Mouse (Mus musculus): ENCODE data around the gene Fam49a. TPM values are rescaled to one million over a fixed set of nuclear protein-coding genes. Genes with fewer than 3 reads are reported as not detected.
A peak's percentile ranks its signal among the peaks of the same experiment; 100 is the strongest.
"Not testable (repeated sequence)": the region's sequence is repeated elsewhere in the genome, so short reads cannot be mapped to it uniquely, and the experiment has no call there.

The Fam49a gene
- polyA plus RNA-seq, 1 experiment, result 11.3 TPM

GRCm38 (mm10) chr12:12323616-12324223, 61.8 kb downstream of the Fam49a start:
- peak; percentile 38 to 81 for DNase-seq (ENCODE audit: low read depth in 1 of 2, low spot score in 2 of 2)
- Histone ChIP-seq H3K36me3 (ENCODE audit: control insufficient read depth, insufficient read depth, low read length) (peaks cover 3% of the 10 kb centered on the region; the same call in 1 of the 2 replicates), H3K4me3 (ENCODE audit: extremely low read depth, insufficient read depth, insufficient read length) (no peak overlapping the region), H3K27ac (ENCODE audit: insufficient read depth, low read length) (no peak overlapping the region), H3K27me3 (ENCODE audit: control insufficient read depth, insufficient read depth, low read length) (no peaks in the 10 kb centered on the region), H3K4me1 (ENCODE audit: control insufficient read depth, insufficient read depth, insufficient read length) (peaks cover 8% of the 10 kb centered on the region; the same call in 1 of the 2 replicates)
- WGBS, result 20% methylated on average over 18 of the region's 18 CpGs
- TF ChIP-seq CTCF (IDR thresholded peaks at IDR 0.05; ENCODE audit: extremely low read depth, insufficient read depth, insufficient read length, insufficient replicate concordance) (peak; percentile 98), POLR2A (IDR thresholded peaks at IDR 0.05; ENCODE audit: low read depth, low read length) (no peak)

DNA sequence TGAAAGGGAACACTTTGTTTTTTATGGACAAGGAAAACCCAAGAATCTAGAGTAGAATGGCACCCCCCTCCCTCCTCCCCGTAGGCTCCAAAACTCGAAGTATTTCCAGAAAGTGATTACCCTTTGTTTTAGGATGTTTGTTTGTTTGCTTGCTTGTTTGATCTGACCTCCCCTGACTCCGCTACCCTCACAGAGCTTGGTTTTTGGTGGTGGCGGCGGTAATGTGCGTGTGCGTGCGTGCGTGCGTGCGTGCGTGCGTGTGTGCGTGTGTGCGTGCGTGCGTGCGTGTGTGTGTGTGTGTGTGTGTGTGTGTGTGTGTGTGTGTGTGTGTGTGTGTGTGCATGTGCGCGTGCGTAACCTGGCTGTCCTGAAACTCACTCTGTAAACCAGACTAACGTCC, 62.3 kb downstream of the Fam49a start:
- H3K27me3 ChIP-seq (ENCODE audit: control insufficient read depth, insufficient read depth, low read length); H3K4me3 ChIP-seq (ENCODE audit: extremely low read depth, insufficient read depth, insufficient read length); H3K27ac ChIP-seq (ENCODE audit: insufficient read depth, low read length); DNase-seq (ENCODE audit: low read depth in 1 of 2, low spot score in 2 of 2); H3K36me3 ChIP-seq (ENCODE audit: control insufficient read depth, insufficient read depth, low read length); H3K4me1 ChIP-seq (ENCODE audit: control insufficient read depth, insufficient read depth, insufficient read length): not testable (repeated sequence)
- 90% methylated on average over 22 of the region's 22 CpGs for WGBS

DNA sequence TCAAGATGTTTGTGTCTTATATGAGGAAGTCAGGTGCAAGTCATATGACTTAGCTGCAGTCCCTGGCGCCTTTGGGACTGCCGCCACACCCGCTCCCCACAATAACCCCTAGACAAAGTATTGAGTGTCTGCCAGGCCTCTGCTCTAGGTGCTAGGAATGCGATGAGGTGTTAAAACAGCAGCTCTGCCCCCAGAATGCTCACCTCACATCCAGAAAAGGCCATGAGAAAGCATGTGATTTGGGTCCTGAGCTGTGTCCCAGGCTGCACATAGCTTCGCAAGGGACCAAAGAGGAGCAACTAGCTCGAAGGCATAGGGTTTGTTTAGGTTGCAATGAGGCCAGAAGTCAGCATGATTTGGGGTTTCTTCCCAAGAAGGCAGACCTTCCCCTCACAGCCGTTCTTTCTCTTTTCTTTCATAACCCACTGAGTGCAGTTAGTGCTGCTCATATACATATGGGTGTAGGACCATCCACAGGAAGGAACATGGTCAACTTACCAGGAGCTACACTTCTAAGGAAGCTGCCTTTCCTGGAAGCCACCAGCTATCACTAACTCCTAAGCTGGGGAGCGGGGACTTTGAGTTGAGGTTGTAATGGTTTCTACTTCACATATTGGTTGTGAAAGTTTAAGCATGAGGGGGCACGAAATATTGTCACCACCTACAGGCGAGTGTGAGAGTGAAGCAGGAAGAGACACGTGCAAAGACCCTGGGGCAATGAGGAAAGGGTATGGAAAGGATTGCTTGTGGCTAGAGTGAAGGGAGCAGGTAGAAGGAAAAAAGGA, 71.8 kb downstream of the Fam49a start:
- H3K27me3 ChIP-seq (ENCODE audit: control insufficient read depth, insufficient read depth, low read length), result no peaks in the 10 kb centered on the region
- no peaks in the 10 kb centered on the region for H3K4me1 ChIP-seq (ENCODE audit: control insufficient read depth, insufficient read depth, insufficient read length)
- no peak for DNase-seq (ENCODE audit: low read depth in 1 of 2, low spot score in 2 of 2)
- H3K27ac ChIP-seq (ENCODE audit: insufficient read depth, low read length), result no peak overlapping the region
- H3K36me3 ChIP-seq (ENCODE audit: control insufficient read depth, insufficient read depth, low read length), result peaks cover 2% of the 10 kb centered on the region; the same call in 1 of the 2 replicates
- TF ChIP-seq CTCF (IDR thresholded peaks at IDR 0.05; ENCODE audit: extremely low read depth, insufficient read depth, insufficient read length, insufficient replicate concordance), result no peak
- TF ChIP-seq POLR2A (IDR thresholded peaks at IDR 0.05; ENCODE audit: low read depth, low read length), result no peak
- WGBS, result 93% methylated on average over 11 of the region's 11 CpGs
- no peak overlapping the region for H3K4me3 ChIP-seq (ENCODE audit: extremely low read depth, insufficient read depth, insufficient read length)

GRCm38 (mm10) chr12:12334486-12334885, 72.5 kb downstream of the Fam49a start:
- H3K27ac ChIP-seq (ENCODE audit: insufficient read depth, low read length), result no peak overlapping the region
- H3K36me3 ChIP-seq (ENCODE audit: control insufficient read depth, insufficient read depth, low read length), result peaks cover under 1% of the 10 kb centered on the region; the same call in 1 of the 2 replicates
- TF ChIP-seq POLR2A (IDR thresholded peaks at IDR 0.05; ENCODE audit: low read depth, low read length), result no peak
- TF ChIP-seq CTCF (IDR thresholded peaks at IDR 0.05; ENCODE audit: extremely low read depth, insufficient read depth, insufficient read length, insufficient replicate concordance), result no peak
- DNase-seq (ENCODE audit: low read depth in 1 of 2, low spot score in 2 of 2), result no peak
- WGBS, result 89% methylated on average over 5 of the region's 5 CpGs
- no peaks in the 10 kb centered on the region for H3K4me1 ChIP-seq (ENCODE audit: control insufficient read depth, insufficient read depth, insufficient read length)
- H3K4me3 ChIP-seq (ENCODE audit: extremely low read depth, insufficient read depth, insufficient read length), result no peak overlapping the region
- H3K27me3 ChIP-seq (ENCODE audit: control insufficient read depth, insufficient read depth, low read length), result no peaks in the 10 kb centered on the region

- Histone ChIP-seq H3K4me3 (ENCODE audit: extremely low read depth, insufficient read depth, insufficient read length) (no peak overlapping the region), H3K36me3 (ENCODE audit: control insufficient read depth, insufficient read depth, low read length) (no peaks in the 10 kb centered on the region), H3K27me3 (ENCODE audit: control insufficient read depth, insufficient read depth, low read length) (no peaks in the 10 kb centered on the region), H3K27ac (ENCODE audit: insufficient read depth, low read length) (no peak overlapping the region), H3K4me1 (ENCODE audit: control insufficient read depth, insufficient read depth, insufficient read length) (no peaks in the 10 kb centered on the region)
- WGBS, result 91% methylated on average over 7 of the region's 7 CpGs
- DNase-seq (ENCODE audit: low read depth in 1 of 2, low spot score in 2 of 2), result no peak
- TF ChIP-seq POLR2A (IDR thresholded peaks at IDR 0.05; ENCODE audit: low read depth, low read length) (no peak), CTCF (IDR thresholded peaks at IDR 0.05; ENCODE audit: extremely low read depth, insufficient read depth, insufficient read length, insufficient replicate concordance) (no peak)
Observed at GRCm38 (mm10) chr12:12335566-12335965, 73.6 kb downstream of the Fam49a start.

DNA sequence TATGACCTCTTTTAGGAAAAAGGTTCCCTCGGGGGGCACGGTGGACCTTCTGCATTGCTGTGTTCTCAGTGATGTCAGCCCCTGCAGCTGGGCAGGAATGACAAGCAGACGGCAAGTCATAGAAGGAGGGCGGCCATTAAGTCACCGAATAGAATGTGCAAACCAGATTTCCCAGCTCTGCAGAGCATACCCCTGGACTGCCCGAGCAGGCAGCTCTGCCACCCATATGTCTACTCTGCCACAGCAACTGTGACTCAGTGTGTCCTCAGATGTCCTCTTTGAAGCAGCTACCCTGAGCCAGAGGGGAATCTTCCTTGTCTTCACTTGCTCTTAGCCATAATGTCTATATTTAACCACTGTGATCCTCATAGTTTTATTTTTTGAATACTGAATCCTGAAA, 75.4 kb downstream of the Fam49a start:
- H3K27ac ChIP-seq (ENCODE audit: insufficient read depth, low read length), result no peak overlapping the region
- WGBS, result 94% methylated on average over 6 of the region's 6 CpGs
- H3K4me3 ChIP-seq (ENCODE audit: extremely low read depth, insufficient read depth, insufficient read length), result no peak overlapping the region
- no peaks in the 10 kb centered on the region; the same call in 1 of the 2 replicates for H3K36me3 ChIP-seq (ENCODE audit: control insufficient read depth, insufficient read depth, low read length)
- H3K4me1 ChIP-seq (ENCODE audit: control insufficient read depth, insufficient read depth, insufficient read length), result no peaks in the 10 kb centered on the region
- no peaks in the 10 kb centered on the region for H3K27me3 ChIP-seq (ENCODE audit: control insufficient read depth, insufficient read depth, low read length)
- TF ChIP-seq POLR2A (IDR thresholded peaks at IDR 0.05; ENCODE audit: low read depth, low read length) (no peak), CTCF (IDR thresholded peaks at IDR 0.05; ENCODE audit: extremely low read depth, insufficient read depth, insufficient read length, insufficient replicate concordance) (no peak)
- DNase-seq (ENCODE audit: low read depth in 1 of 2, low spot score in 2 of 2), result no peak

- no peak for TF ChIP-seq POLR2A (IDR thresholded peaks at IDR 0.05; ENCODE audit: low read depth, low read length)
- TF ChIP-seq CTCF (IDR thresholded peaks at IDR 0.05; ENCODE audit: extremely low read depth, insufficient read depth, insufficient read length, insufficient replicate concordance), result no peak
- Histone ChIP-seq H3K4me3 (ENCODE audit: extremely low read depth, insufficient read depth, insufficient read length) (no peak overlapping the region), H3K27me3 (ENCODE audit: control insufficient read depth, insufficient read depth, low read length) (no peaks in the 10 kb centered on the region), H3K36me3 (ENCODE audit: control insufficient read depth, insufficient read depth, low read length) (no peaks in the 10 kb centered on the region; the same call in 1 of the 2 replicates), H3K27ac (ENCODE audit: insufficient read depth, low read length) (no peak overlapping the region), H3K4me1 (ENCODE audit: control insufficient read depth, insufficient read depth, insufficient read length) (no peaks in the 10 kb centered on the region)
- 92% methylated on average over 2 of the region's 2 CpGs for WGBS
- DNase-seq (ENCODE audit: low read depth in 1 of 2, low spot score in 2 of 2), result no peak
Observed at GRCm38 (mm10) chr12:12343320-12343719, 81.4 kb downstream of the Fam49a start.
